Mouse (Mus musculus) neural tube, embryonic 11.5 days (tissue): ENCODE results near the gene Mcoln3. TPM values are rescaled to one million over a fixed set of nuclear protein-coding genes. Genes with fewer than 3 reads are reported as not detected.

Experiments used
- ATAC-seq: fragments of 200-750 bp; cut with Nextera tagmentation; 2 replicates; pipeline ENCODE4 v1.8.0; 2017; ENCODE audit warnings: moderate number of reproducible peaks, mild to moderate bottlenecking, moderate TSS enrichment, moderate library complexity; ENCODE audit not compliant: insufficient read depth, low FRiP score, low TSS enrichment
- DNase-seq: peaks from one replicate; pipeline ENCODE4 v3.0.0-alpha.2; 2015; ENCODE audit warnings: low spot score
- H3K27ac ChIP-seq: fragments of 300-500 bp; sonication (generic); 2 replicates; pipeline ENCODE4 v1.5.1; 2014; ENCODE audit warnings: low read depth, mild to moderate bottlenecking, low read length
- H3K27me3 ChIP-seq: fragments of 300-500 bp; sonication (generic); 2 replicates; pipeline ENCODE4 v1.6.1; 2014; ENCODE audit warnings: mild to moderate bottlenecking, low read length, mixed read lengths; ENCODE audit not compliant: control insufficient read depth, insufficient read depth
- H3K36me3 ChIP-seq: fragments of 300-500 bp; sonication (generic); 2 replicates; pipeline ENCODE4 v1.6.1; 2014; ENCODE audit warnings: mild to moderate bottlenecking, low read length, moderate library complexity, mixed read lengths; ENCODE audit not compliant: control insufficient read depth, insufficient read depth
- H3K4me1 ChIP-seq: fragments of 300-500 bp; sonication (generic); 2 replicates; pipeline ENCODE4 v1.6.1; 2014; ENCODE audit warnings: low read length, mixed read lengths; ENCODE audit not compliant: control insufficient read depth, insufficient read depth
- H3K4me2 ChIP-seq: fragments of 300-500 bp; sonication (generic); 2 replicates; pipeline ENCODE4 v1.6.1; 2014; ENCODE audit warnings: low read depth, mild to moderate bottlenecking, moderate library complexity
- H3K4me3 ChIP-seq: fragments of 300-500 bp; sonication (generic); 2 replicates; pipeline ENCODE4 v1.5.1; 2014; ENCODE audit warnings: low read depth, low read length
- H3K9ac ChIP-seq: fragments of 300-500 bp; sonication (generic); 2 replicates; pipeline ENCODE4 v1.6.1; 2014; ENCODE audit warnings: mild to moderate bottlenecking, low read length
- H3K9me3 ChIP-seq: fragments of 300-500 bp; sonication (generic); 2 replicates; pipeline ENCODE4 v1.6.1; 2016; ENCODE audit warnings: low read length; ENCODE audit not compliant: control insufficient read depth
- WGBS: fragments of 180-500 bp; shearing (Covaris S2); extraction: QIAGEN DNeasy Blood & Tissue Kit; methylation state at CpG from one replicate; pipeline ENCODE4 v1.1.7; 2014; 5-methylcytosine and 5-hydroxymethylcytosine counted together
- polyA plus RNA-seq: library from polyadenylated mRNA; unstranded; fragments of >200 nt; fragmentation: Nextera tagmentation; extraction: Ambion mirVana; gene quantifications from 2 replicates; pipeline ENCODE4 v1.2.1, GENCODE M21; 2014

The Mcoln3 gene
- polyA plus RNA-seq, 1 experiment from 2014 or later: 4.1 TPM

DNA sequence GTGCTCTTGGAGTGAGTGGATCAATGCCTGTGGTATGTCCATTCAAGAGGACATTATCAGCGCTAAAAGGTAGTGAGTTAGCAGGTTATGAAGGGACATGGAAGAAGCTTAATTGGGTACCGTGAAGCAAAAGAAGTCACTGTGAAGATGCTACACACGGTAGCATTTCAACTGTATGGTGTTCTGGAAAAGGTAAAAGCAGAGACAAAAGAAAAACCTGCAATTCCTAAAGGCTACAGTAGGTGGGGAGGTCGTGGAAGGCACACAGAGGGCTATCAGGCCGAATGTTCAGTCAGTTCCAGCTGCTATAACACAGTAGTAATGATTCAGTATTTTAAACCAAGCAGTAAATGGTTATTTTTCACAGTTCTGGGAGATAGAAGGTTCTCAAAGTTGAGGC is 28.3 kb downstream of the Mcoln3 start:
- H3K4me1 ChIP-seq: peaks cover 5% of the 10 kb centered on the region; the same call in 1 of the 2 replicates
- no peak overlapping the region for H3K27ac ChIP-seq
- WGBS: 62% methylated on average over 5 of the region's 5 CpGs
- H3K36me3 ChIP-seq: no peaks in the 10 kb centered on the region
- no peak overlapping the region for H3K4me2 ChIP-seq
- no peaks in the 10 kb centered on the region for H3K9me3 ChIP-seq
- DNase-seq (no peak), ATAC-seq (no peak)
- H3K4me3 ChIP-seq: no peak overlapping the region
- H3K9ac ChIP-seq: no peak overlapping the region
- 0 out of 2 replicates have a peak, but pooled peaks cover 2% of the 10 kb centered on the region for H3K27me3 ChIP-seq

DNA sequence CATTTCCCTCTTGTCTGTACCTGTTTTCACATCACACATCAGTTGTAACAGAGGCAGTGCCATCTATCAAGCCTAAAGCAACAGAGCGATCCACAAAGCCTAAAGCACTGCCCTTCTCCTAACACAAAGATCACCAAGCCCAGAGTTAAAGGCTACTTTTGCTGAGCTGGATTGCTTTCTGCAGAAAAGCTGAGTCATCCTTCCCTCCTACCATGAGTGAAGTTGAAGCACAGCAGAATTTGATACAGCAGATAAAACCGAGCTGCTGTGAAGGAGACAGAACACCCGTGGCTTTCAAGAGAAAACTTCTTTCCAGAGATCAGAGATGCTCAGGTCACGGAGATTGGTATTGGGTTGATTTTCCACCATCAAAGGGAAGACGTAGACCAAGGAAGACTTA is 28.9 kb downstream of the Mcoln3 start:
- Histone ChIP-seq H3K4me3 (no peak overlapping the region), H3K27ac (no peak overlapping the region), H3K36me3 (no peaks in the 10 kb centered on the region), H3K9me3 (no peaks in the 10 kb centered on the region), H3K27me3 (peaks cover 3% of the 10 kb centered on the region; the same call in 1 of the 2 replicates), H3K4me1 (peaks cover 5% of the 10 kb centered on the region; the same call in 1 of the 2 replicates), H3K9ac (no peak overlapping the region), H3K4me2 (no peak overlapping the region)
- DNase-seq (no peak), ATAC-seq (no peak)
- 76% methylated on average over 5 of the region's 5 CpGs for WGBS

DNA sequence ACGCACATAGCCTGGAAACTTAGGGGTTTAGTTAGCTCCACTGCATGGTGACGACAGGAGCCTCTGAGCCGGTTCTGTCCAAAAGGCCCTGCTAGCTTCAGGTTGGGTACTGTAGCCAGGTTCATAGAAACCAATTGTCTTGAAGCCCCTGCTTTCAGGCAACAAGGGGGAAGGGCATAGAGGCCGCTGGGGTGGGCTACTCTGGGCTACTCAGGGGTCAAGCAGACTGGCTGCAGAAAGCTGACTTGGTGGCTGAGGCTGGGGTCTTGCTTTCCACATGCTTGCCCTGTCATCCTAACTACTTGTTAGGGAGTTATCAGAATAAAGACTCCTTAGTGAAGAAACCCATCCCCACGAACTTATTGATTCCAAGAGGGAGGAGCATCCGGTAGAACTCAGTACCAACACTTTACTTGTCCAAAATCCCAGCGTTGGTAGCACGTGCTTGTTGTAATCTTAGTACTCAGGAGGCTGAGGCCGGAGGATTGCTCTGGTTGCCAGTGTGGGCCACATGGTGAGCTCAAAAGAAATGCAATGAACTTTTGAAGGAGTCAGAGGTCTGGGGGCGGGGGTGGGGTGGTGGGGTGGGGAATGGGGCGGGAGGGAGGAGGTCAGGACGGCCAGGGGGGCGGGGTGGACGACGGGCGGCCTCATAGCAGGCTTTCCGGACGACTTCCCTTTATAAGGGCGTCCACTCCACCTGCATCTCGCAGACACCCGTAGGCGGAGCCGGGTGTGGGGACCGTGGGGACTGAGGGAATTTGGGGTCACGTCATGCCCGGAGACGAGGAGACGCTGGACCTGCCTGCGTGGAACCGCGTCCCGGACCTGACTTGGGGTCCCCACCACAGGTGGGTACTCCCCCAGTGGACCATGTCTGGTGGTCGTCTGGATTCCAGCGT is 32.2 kb downstream of the Mcoln3 start, which contains the start of gene Mcoln2:
Mcoln2 (plus strand) TSS at position 678 of the 902 bp plus-strand sequence.
- Histone ChIP-seq H3K27me3 (peaks cover 5% of the 10 kb centered on the region; the same call in 1 of the 2 replicates), H3K4me1 (peaks cover 10% of the 10 kb centered on the region; the same call in 1 of the 2 replicates), H3K4me3 (peak within 1 kb of the TSS; percentile 39), H3K36me3 (no peaks in the 10 kb centered on the region), H3K9ac (no peak within 1 kb of the TSS; the same call in 1 of the 2 replicates), H3K27ac (no peak within 1 kb of the TSS), H3K4me2 (peak within 1 kb of the TSS; percentile 61), H3K9me3 (no peaks in the 10 kb centered on the region)
- peak; percentile 39 for ATAC-seq
- no peak for DNase-seq
- 11% methylated on average over 28 of the region's 34 CpGs for WGBS

DNA sequence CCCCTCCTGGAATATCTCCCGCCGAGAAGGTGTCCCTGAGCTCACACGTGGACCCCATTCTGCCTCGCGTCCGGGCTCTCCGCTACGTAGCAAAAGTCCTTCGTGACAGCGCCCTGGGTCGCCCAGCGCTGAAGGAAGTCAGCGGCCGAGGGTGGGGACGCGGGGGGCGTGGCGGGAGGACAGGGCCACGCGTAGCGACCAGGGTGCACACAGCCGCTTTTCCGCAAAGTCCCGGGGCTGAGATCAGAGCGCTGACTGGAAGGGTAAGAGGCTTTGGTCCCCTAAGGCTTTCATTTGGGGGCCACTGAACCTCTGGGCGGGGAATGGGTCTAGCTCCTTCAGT is 32.8 kb downstream of the Mcoln3 start:
- peaks cover 5% of the 10 kb centered on the region; the same call in 1 of the 2 replicates for H3K27me3 ChIP-seq
- no peaks in the 10 kb centered on the region for H3K9me3 ChIP-seq
- peaks cover 10% of the 10 kb centered on the region; the same call in 1 of the 2 replicates for H3K4me1 ChIP-seq
- DNase-seq: peak; percentile 53
- H3K9ac ChIP-seq: no peak overlapping the region; the same call in 1 of the 2 replicates
- ATAC-seq: no peak
- peak overlapping the region; percentile 39 for H3K4me3 ChIP-seq
- WGBS: under 1% methylated on average over 26 of the region's 26 CpGs
- no peak overlapping the region for H3K27ac ChIP-seq
- H3K36me3 ChIP-seq: no peaks in the 10 kb centered on the region
- H3K4me2 ChIP-seq: peak overlapping the region; percentile 61

DNA sequence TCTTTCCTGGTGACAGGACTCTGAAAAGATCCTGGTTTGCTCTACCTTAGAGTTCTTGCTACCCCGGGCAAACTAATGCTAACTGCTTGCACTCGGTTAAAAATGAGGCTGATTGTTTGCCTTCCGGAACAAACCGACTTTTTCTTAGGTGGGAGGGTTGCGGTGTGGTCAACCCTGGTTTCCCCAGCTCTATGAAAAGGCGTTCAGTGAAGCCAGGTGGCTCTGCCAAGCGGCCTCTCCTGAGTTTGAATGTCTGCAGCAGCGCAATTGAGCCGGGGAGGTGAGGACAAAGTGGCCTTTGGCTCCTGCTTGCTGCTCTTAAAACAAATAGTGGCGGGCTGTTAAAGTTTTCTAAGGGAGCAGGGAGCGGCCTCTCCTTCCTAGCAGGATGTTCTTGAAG is 33.3 kb downstream of the Mcoln3 start:
- Histone ChIP-seq H3K9ac (no peak overlapping the region), H3K4me3 (no peak overlapping the region), H3K9me3 (no peaks in the 10 kb centered on the region), H3K27ac (no peak overlapping the region), H3K4me1 (peaks cover 10% of the 10 kb centered on the region; the same call in 1 of the 2 replicates), H3K4me2 (peak overlapping the region; percentile 61), H3K27me3 (peaks cover 5% of the 10 kb centered on the region; the same call in 1 of the 2 replicates), H3K36me3 (no peaks in the 10 kb centered on the region)
- DNase-seq: no peak
- WGBS: 17% methylated on average over 11 of the region's 11 CpGs
- ATAC-seq: no peak

DNA sequence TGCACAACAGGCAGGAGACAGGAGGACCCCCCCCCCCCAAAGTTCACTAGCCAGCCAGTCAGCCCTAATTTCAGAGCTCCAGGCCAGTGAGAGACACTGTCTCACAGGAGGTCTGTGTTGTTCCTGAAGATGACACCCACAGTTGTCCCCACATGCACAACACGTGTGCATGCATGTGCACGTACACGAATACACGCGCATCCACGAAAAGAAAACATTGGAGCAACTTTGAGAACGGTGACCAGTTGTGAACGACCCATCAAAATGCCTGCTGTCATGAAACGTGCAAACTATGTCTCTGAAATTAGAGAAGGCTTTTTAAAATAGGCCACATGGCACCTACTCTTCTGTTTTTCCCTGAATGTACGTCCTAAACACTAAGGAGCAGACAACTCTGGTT is 34.1 kb downstream of the Mcoln3 start:
- no peak for ATAC-seq
- Histone ChIP-seq H3K4me2 (no peak overlapping the region), H3K4me1 (peaks cover 10% of the 10 kb centered on the region; the same call in 1 of the 2 replicates), H3K9me3 (no peaks in the 10 kb centered on the region), H3K9ac (no peak overlapping the region), H3K36me3 (no peaks in the 10 kb centered on the region), H3K27me3 (peaks cover 5% of the 10 kb centered on the region; the same call in 1 of the 2 replicates), H3K27ac (no peak overlapping the region), H3K4me3 (no peak overlapping the region)
- WGBS: 90% methylated on average over 10 of the region's 10 CpGs
- DNase-seq: no peak

DNA sequence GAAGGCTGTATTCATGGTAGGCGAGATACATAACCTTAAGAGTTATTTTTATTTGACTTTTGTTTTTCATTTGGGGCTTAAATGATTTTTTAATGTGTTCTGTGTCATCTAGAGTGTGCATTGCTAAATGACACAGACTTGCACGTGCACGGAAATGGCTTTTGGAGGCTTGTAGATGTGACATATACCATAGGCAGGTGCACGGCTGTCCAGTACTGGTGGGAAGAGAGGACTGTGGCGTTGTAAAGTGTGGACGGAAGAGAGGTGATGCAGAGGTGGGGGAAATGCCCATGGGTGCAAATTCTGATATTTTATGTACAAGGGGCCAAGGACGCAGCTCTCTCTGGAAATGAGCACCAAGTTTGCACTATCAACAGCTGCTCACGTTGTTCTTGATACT is 34.5 kb downstream of the Mcoln3 start:
- Histone ChIP-seq H3K9ac (no peak overlapping the region), H3K36me3 (no peaks in the 10 kb centered on the region), H3K4me2 (no peak overlapping the region), H3K9me3 (no peaks in the 10 kb centered on the region), H3K27me3 (peaks cover 5% of the 10 kb centered on the region; the same call in 1 of the 2 replicates), H3K4me3 (no peak overlapping the region), H3K4me1 (peaks cover 10% of the 10 kb centered on the region; the same call in 1 of the 2 replicates), H3K27ac (no peak overlapping the region)
- DNase-seq: no peak
- 89% methylated on average over 8 of the region's 8 CpGs for WGBS
- ATAC-seq: no peak

DNA sequence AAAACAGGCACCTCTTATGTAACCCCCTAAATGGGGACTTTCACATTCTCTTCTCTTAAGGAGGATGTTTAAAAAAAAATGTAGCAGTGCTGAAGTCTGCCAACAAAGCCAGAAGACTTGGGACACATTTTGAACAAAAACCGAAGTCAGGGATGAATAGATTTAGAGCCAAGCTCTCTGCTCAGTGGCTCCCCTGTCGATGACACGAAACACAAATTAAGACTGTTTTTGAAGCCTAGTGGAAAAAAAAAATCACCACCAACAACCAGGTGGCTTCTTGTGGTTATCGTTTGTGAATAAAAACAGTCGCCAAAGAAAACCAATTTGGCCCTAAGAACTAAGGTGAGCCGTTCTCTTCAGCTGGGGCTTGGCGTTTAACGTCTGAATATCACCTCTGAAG is 35.1 kb downstream of the Mcoln3 start:
- peaks cover 5% of the 10 kb centered on the region; the same call in 1 of the 2 replicates for H3K27me3 ChIP-seq
- no peak overlapping the region for H3K9ac ChIP-seq
- no peak for DNase-seq
- H3K9me3 ChIP-seq: no peaks in the 10 kb centered on the region
- H3K4me3 ChIP-seq: no peak overlapping the region
- H3K27ac ChIP-seq: no peak overlapping the region
- H3K36me3 ChIP-seq: no peaks in the 10 kb centered on the region
- H3K4me2 ChIP-seq: no peak overlapping the region
- no peak for ATAC-seq
- WGBS: 90% methylated on average over 8 of the region's 8 CpGs
- peaks cover 10% of the 10 kb centered on the region; the same call in 1 of the 2 replicates for H3K4me1 ChIP-seq
